Mouse (Mus musculus): ENCODE measurements around the gene Nfix.

Nfix gene

GRCm38 (mm10) chr8:84782680-84783079, 17.5 kb downstream of the Nfix start:
- H3K36me3 ChIP-seq (ENCODE audit: insufficient read depth, low read length) = no peaks in the 10 kb centered on the region
- peaks cover 59% of the 10 kb centered on the region for H3K4me1 ChIP-seq (replicated peaks; ENCODE audit: low read depth, low read length)
- H3K27me3 ChIP-seq (ENCODE audit: insufficient read depth, low read length) = peaks cover 98% of the 10 kb centered on the region
- H3K9me3 ChIP-seq (ENCODE audit: low read length) = no peaks in the 10 kb centered on the region
- H3K4me3 ChIP-seq (replicated peaks; ENCODE audit: low read length) = no peak overlapping the region
- TF ChIP-seq POU5F1 (IDR thresholded peaks at IDR 0.05; ENCODE audit: borderline replicate concordance, low read length) = no peak
- TF ChIP-seq NANOG (IDR thresholded peaks at IDR 0.05; ENCODE audit: borderline replicate concordance, low read length) = no peak
- TF ChIP-seq CTCF (conservative IDR thresholded peaks at IDR 0.05; ENCODE audit: low read length) = no peak

DNA sequence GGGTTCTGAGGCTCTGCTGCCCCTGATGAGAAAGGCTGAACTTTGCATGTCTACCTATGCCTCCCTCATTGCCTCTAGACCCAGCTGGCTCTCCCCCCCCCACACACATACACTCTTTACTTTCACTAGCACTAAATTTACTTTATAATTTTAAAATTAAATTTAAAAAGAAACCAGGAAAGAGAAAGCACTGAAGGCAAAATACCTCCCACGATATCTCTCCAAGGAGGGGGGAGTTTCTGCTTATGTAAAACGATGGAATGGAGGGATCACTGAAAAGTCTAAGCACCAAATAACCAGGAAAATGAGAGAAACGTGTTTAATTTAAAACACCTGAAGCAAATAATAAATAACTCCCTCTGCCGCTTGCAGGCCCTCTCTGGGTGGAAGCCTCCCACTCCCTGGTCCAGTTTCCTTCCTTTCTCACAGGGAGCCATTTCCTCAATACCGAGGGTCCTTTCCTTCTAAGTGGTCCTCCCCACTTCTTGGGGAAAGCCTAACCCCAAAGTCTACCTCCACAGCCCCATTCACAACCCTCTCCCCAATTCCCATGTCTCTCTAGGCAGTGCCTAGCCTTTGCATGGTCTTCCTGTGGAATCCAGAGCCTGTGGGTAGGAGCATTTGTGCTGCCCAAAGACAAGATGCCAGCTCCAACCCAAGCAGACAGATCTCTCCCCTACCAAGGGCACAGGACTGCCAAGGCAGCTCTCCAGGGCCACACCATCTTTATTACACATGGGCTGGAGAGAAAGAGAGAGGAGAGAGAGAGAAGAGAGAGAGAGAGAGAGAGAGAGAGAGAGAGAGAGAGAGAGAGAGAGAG, 18.2 kb downstream of the Nfix start:
- H3K27me3 ChIP-seq (ENCODE audit: insufficient read depth, low read length) = peaks cover 98% of the 10 kb centered on the region
- no peak overlapping the region for H3K4me3 ChIP-seq (replicated peaks; ENCODE audit: low read length)
- TF ChIP-seq CTCF (conservative IDR thresholded peaks at IDR 0.05; ENCODE audit: low read length) (no peak), POU5F1 (IDR thresholded peaks at IDR 0.05; ENCODE audit: borderline replicate concordance, low read length) (no peak), NANOG (IDR thresholded peaks at IDR 0.05; ENCODE audit: borderline replicate concordance, low read length) (no peak)
- no peaks in the 10 kb centered on the region for H3K36me3 ChIP-seq (ENCODE audit: insufficient read depth, low read length)
- H3K4me1 ChIP-seq (replicated peaks; ENCODE audit: low read depth, low read length) = peaks cover 64% of the 10 kb centered on the region
- no peaks in the 10 kb centered on the region for H3K9me3 ChIP-seq (ENCODE audit: low read length)

- H3K9me3 ChIP-seq (ENCODE audit: low read length) = no peaks in the 10 kb centered on the region
- TF ChIP-seq POU5F1 (IDR thresholded peaks at IDR 0.05; ENCODE audit: borderline replicate concordance, low read length) = no peak
- no peak for TF ChIP-seq CTCF (conservative IDR thresholded peaks at IDR 0.05; ENCODE audit: low read length)
- TF ChIP-seq NANOG (IDR thresholded peaks at IDR 0.05; ENCODE audit: borderline replicate concordance, low read length) = no peak
Measured at GRCm38 (mm10) chr8:84780949-84781680, 19.0 kb downstream of the Nfix start.

GRCm38 (mm10) chr8:84780225-84780555, 20.0 kb downstream of the Nfix start:
- TF ChIP-seq CTCF (conservative IDR thresholded peaks at IDR 0.05; ENCODE audit: low read length) (no peak), NANOG (IDR thresholded peaks at IDR 0.05; ENCODE audit: borderline replicate concordance, low read length) (no peak), POU5F1 (IDR thresholded peaks at IDR 0.05; ENCODE audit: borderline replicate concordance, low read length) (no peak)
- no peaks in the 10 kb centered on the region for H3K36me3 ChIP-seq (ENCODE audit: insufficient read depth, low read length)
- H3K9me3 ChIP-seq (ENCODE audit: low read length) = no peaks in the 10 kb centered on the region
- peaks cover 97% of the 10 kb centered on the region for H3K27me3 ChIP-seq (ENCODE audit: insufficient read depth, low read length)
- H3K4me3 ChIP-seq (replicated peaks; ENCODE audit: low read length) = 0 out of 2 replicates have a peak overlapping the region, but pooled peaks have one; percentile 5
- H3K4me1 ChIP-seq (replicated peaks; ENCODE audit: low read depth, low read length) = peaks cover 63% of the 10 kb centered on the region

More at GRCm38 (mm10) chr8:84780949-84781680, 19.0 kb downstream of the Nfix start:
- H3K4me1 ChIP-seq (replicated peaks; ENCODE audit: low read depth, low read length) = peaks cover 63% of the 10 kb centered on the region
- no peak overlapping the region for H3K4me3 ChIP-seq (replicated peaks; ENCODE audit: low read length)
- H3K27me3 ChIP-seq (ENCODE audit: insufficient read depth, low read length) = peaks cover 97% of the 10 kb centered on the region
- H3K36me3 ChIP-seq (ENCODE audit: insufficient read depth, low read length) = no peaks in the 10 kb centered on the region

- Histone ChIP-seq H3K4me3 (replicated peaks; ENCODE audit: low read length) (0 out of 2 replicates have a peak overlapping the region, but pooled peaks have one; percentile 5), H3K27me3 (ENCODE audit: insufficient read depth, low read length) (peaks cover 97% of the 10 kb centered on the region)
- TF ChIP-seq POU5F1 (IDR thresholded peaks at IDR 0.05; ENCODE audit: borderline replicate concordance, low read length) (no peak), NANOG (IDR thresholded peaks at IDR 0.05; ENCODE audit: borderline replicate concordance, low read length) (no peak), CTCF (conservative IDR thresholded peaks at IDR 0.05; ENCODE audit: low read length) (no peak)
Measured at GRCm38 (mm10) chr8:84779519-84780224, 20.5 kb downstream of the Nfix start.

GRCm38 (mm10) chr8:84778638-84779380, 21.3 kb downstream of the Nfix start:
- H3K9me3 ChIP-seq (ENCODE audit: low read length) = no peaks in the 10 kb centered on the region
- H3K4me3 ChIP-seq (replicated peaks; ENCODE audit: low read length) = no peak overlapping the region
- H3K27me3 ChIP-seq (ENCODE audit: insufficient read depth, low read length) = peaks cover 96% of the 10 kb centered on the region
- H3K36me3 ChIP-seq (ENCODE audit: insufficient read depth, low read length) = no peaks in the 10 kb centered on the region
- no peak for TF ChIP-seq NANOG (IDR thresholded peaks at IDR 0.05; ENCODE audit: borderline replicate concordance, low read length)
- no peak for TF ChIP-seq CTCF (conservative IDR thresholded peaks at IDR 0.05; ENCODE audit: low read length)
- no peak for TF ChIP-seq POU5F1 (IDR thresholded peaks at IDR 0.05; ENCODE audit: borderline replicate concordance, low read length)
- peaks cover 59% of the 10 kb centered on the region for H3K4me1 ChIP-seq (replicated peaks; ENCODE audit: low read depth, low read length)

More at GRCm38 (mm10) chr8:84779519-84780224, 20.5 kb downstream of the Nfix start:
- no peaks in the 10 kb centered on the region for H3K9me3 ChIP-seq (ENCODE audit: low read length)
- no peaks in the 10 kb centered on the region for H3K36me3 ChIP-seq (ENCODE audit: insufficient read depth, low read length)
- H3K4me1 ChIP-seq (replicated peaks; ENCODE audit: low read depth, low read length) = peaks cover 63% of the 10 kb centered on the region

- Histone ChIP-seq H3K4me3 (replicated peaks; ENCODE audit: low read length) (no peak overlapping the region), H3K4me1 (replicated peaks; ENCODE audit: low read depth, low read length) (peaks cover 61% of the 10 kb centered on the region), H3K9me3 (ENCODE audit: low read length) (no peaks in the 10 kb centered on the region), H3K27me3 (ENCODE audit: insufficient read depth, low read length) (peaks cover 96% of the 10 kb centered on the region), H3K36me3 (ENCODE audit: insufficient read depth, low read length) (no peaks in the 10 kb centered on the region)
- TF ChIP-seq CTCF (conservative IDR thresholded peaks at IDR 0.05; ENCODE audit: low read length) (no peak), NANOG (IDR thresholded peaks at IDR 0.05; ENCODE audit: borderline replicate concordance, low read length) (no peak), POU5F1 (IDR thresholded peaks at IDR 0.05; ENCODE audit: borderline replicate concordance, low read length) (no peak)
Measured at GRCm38 (mm10) chr8:84777899-84778637, 22.1 kb downstream of the Nfix start.
